Mouse (Mus musculus) forebrain, embryonic 14.5 days (tissue): ENCODE measurements around the gene Vmn1r189. TPM values are rescaled to one million over a fixed set of nuclear protein-coding genes. Genes with fewer than 3 reads are reported as not detected.
"Not testable (repeated sequence)": the region's sequence is repeated elsewhere in the genome, so short reads cannot be mapped to it uniquely, and the experiment has no call there.

Experiments used
- ATAC-seq: fragments of 200-750 bp; cut with Nextera tagmentation; 2 replicates; pipeline ENCODE4 v1.8.0; 2017; ENCODE audit warnings: mild to moderate bottlenecking, moderate library complexity
- DNase-seq: peaks from one replicate; pipeline ENCODE4 v3.0.0-alpha.2; 2015; ENCODE audit warnings: low spot score
- H3K27ac ChIP-seq: fragments of 300-500 bp; sonication (generic); 2 replicates; pipeline ENCODE4 v1.5.1; 2014; ENCODE audit warnings: low read depth, mild to moderate bottlenecking, control low read depth, low read length, moderate library complexity
- H3K27me3 ChIP-seq: fragments of 300-500 bp; sonication (generic); replicated peaks from 2 replicates; pipeline ENCODE4 v1.6.1; 2014; ENCODE audit warnings: low read length, control low read depth, mixed read lengths; ENCODE audit not compliant: control insufficient read depth, insufficient read depth
- H3K36me3 ChIP-seq: fragments of 300-500 bp; sonication (generic); 2 replicates; pipeline ENCODE4 v1.6.1; 2014; ENCODE audit warnings: low read length, control low read depth; ENCODE audit not compliant: control insufficient read depth, insufficient read depth
- H3K4me1 ChIP-seq: fragments of 300-500 bp; sonication (generic); 2 replicates; pipeline ENCODE4 v1.6.1; 2014; ENCODE audit warnings: antibody characterized with exemption, low read length, control low read depth; ENCODE audit not compliant: control insufficient read depth, insufficient read depth
- H3K4me2 ChIP-seq: fragments of 300-500 bp; sonication (generic); 2 replicates; pipeline ENCODE4 v1.6.1; 2014; ENCODE audit warnings: mild to moderate bottlenecking, control low read depth, low read length
- H3K4me3 ChIP-seq: fragments of 300-500 bp; sonication (generic); 2 replicates; pipeline ENCODE4 v1.5.1; 2014; ENCODE audit warnings: low read depth, low read length, control low read depth
- H3K9ac ChIP-seq: fragments of 300-500 bp; sonication (generic); 2 replicates; pipeline ENCODE4 v1.6.1; 2014; ENCODE audit warnings: mild to moderate bottlenecking, low read length, control low read depth, moderate library complexity
- H3K9me3 ChIP-seq: fragments of 300-500 bp; sonication (generic); replicated peaks from 2 replicates; pipeline ENCODE4 v1.6.1; 2016; ENCODE audit warnings: low read length, control low read depth, mixed read lengths; ENCODE audit not compliant: control insufficient read depth
- WGBS: fragments of 180-500 bp; shearing (Covaris S2); extraction: QIAGEN DNeasy Blood & Tissue Kit; methylation state at CpG from one replicate; pipeline ENCODE4 v1.1.7; 2014; 5-methylcytosine and 5-hydroxymethylcytosine counted together
- polyA plus RNA-seq: library from polyadenylated mRNA; unstranded; fragments of >200 nt; fragmentation: Nextera tagmentation; extraction: Ambion mirVana; gene quantifications from 2 replicates; pipeline ENCODE4 v1.2.1, GENCODE M21; 2014

Gene Vmn1r189
- polyA plus RNA-seq, result not detected in 2 replicates

- 73% methylated on average over 2 of the region's 2 CpGs for WGBS
- not testable (repeated sequence) for H3K36me3 ChIP-seq, H3K4me2 ChIP-seq, H3K27me3 ChIP-seq, H3K9me3 ChIP-seq, H3K9ac ChIP-seq, ATAC-seq, DNase-seq, H3K4me3 ChIP-seq, H3K27ac ChIP-seq, H3K4me1 ChIP-seq
Measured at GRCm38 (mm10) chr13:22105724-22106123, at the start of gene Vmn1r189. TSS of gene Vmn1r189 (minus strand) at chr13:22105824.

- not testable (repeated sequence) for H3K36me3 ChIP-seq, H3K9ac ChIP-seq, H3K4me1 ChIP-seq, H3K4me2 ChIP-seq, ATAC-seq, H3K27ac ChIP-seq, DNase-seq, H3K4me3 ChIP-seq, H3K9me3 ChIP-seq, H3K27me3 ChIP-seq
- WGBS, result 81% methylated on average over 5 of the region's 5 CpGs
Measured at GRCm38 (mm10) chr13:22136495-22137293, 31.1 kb upstream of the Vmn1r189 start.

GRCm38 (mm10) chr13:22084140-22084539 is 21.5 kb downstream of the Vmn1r189 start, which contains the start of gene Vmn1r188:
TSS of gene Vmn1r188 (plus strand) at chr13:22084440.
- not testable (repeated sequence) for H3K36me3 ChIP-seq, H3K9me3 ChIP-seq, H3K9ac ChIP-seq, H3K27ac ChIP-seq, H3K4me3 ChIP-seq, H3K27me3 ChIP-seq, H3K4me1 ChIP-seq, DNase-seq, H3K4me2 ChIP-seq, ATAC-seq
- WGBS, result 86% methylated on average over 1 of the region's 1 CpGs

GRCm38 (mm10) chr13:22063468-22063867 is 42.2 kb downstream of the Vmn1r189 start:
- DNase-seq (no peak), ATAC-seq (no peak)
- H3K27ac ChIP-seq, result no peak overlapping the region
- no peak overlapping the region for H3K9ac ChIP-seq
- H3K9me3 ChIP-seq, result no peaks in the 10 kb centered on the region
- no peak overlapping the region for H3K4me3 ChIP-seq
- H3K27me3 ChIP-seq, result no peaks in the 10 kb centered on the region
- H3K36me3 ChIP-seq, result no peaks in the 10 kb centered on the region
- H3K4me2 ChIP-seq, result no peak overlapping the region
- 72% methylated on average over 1 of the region's 1 CpGs for WGBS
- H3K4me1 ChIP-seq, result no peaks in the 10 kb centered on the region

GRCm38 (mm10) chr13:22061422-22061821 is 44.2 kb downstream of the Vmn1r189 start:
- no peaks in the 10 kb centered on the region for H3K27me3 ChIP-seq
- no peak overlapping the region for H3K9ac ChIP-seq
- H3K27ac ChIP-seq, result no peak overlapping the region
- no peak for ATAC-seq
- DNase-seq, result no peak
- H3K9me3 ChIP-seq, result no peaks in the 10 kb centered on the region
- 69% methylated on average over 1 of the region's 1 CpGs for WGBS
- no peaks in the 10 kb centered on the region for H3K4me1 ChIP-seq
- H3K36me3 ChIP-seq, result no peaks in the 10 kb centered on the region
- no peak overlapping the region for H3K4me3 ChIP-seq
- no peak overlapping the region for H3K4me2 ChIP-seq

GRCm38 (mm10) chr13:22053754-22054153 is 51.9 kb downstream of the Vmn1r189 start:
- no peaks in the 10 kb centered on the region for H3K9me3 ChIP-seq
- H3K27ac ChIP-seq, result no peak overlapping the region
- no peak for DNase-seq
- no peak overlapping the region for H3K4me3 ChIP-seq
- H3K36me3 ChIP-seq, result no peaks in the 10 kb centered on the region
- no peaks in the 10 kb centered on the region for H3K27me3 ChIP-seq
- no peak overlapping the region for H3K4me2 ChIP-seq
- H3K9ac ChIP-seq, result no peak overlapping the region
- peaks cover 3% of the 10 kb centered on the region; the same call in 1 of the 2 replicates for H3K4me1 ChIP-seq
- 93% methylated on average over 1 of the region's 1 CpGs for WGBS
- ATAC-seq, result no peak

GRCm38 (mm10) chr13:22051523-22051859 is 54.1 kb downstream of the Vmn1r189 start:
- H3K4me2 ChIP-seq, result peak overlapping the region; percentile 58
- WGBS, result 18% methylated on average over 5 of the region's 5 CpGs

GRCm38 (mm10) chr13:22050591-22051522 is 54.8 kb downstream of the Vmn1r189 start:
- Histone ChIP-seq H3K4me3 (peak overlapping the region; percentile 39), H3K9me3 (no peaks in the 10 kb centered on the region), H3K27ac (peak overlapping the region; percentile 76), H3K27me3 (no peaks in the 10 kb centered on the region), H3K4me1 (peaks cover 3% of the 10 kb centered on the region; the same call in 1 of the 2 replicates), H3K36me3 (no peaks in the 10 kb centered on the region), H3K9ac (peak overlapping the region; percentile 62), H3K4me2 (peak overlapping the region; percentile 58)
- WGBS, result under 1% methylated on average over 51 of the region's 52 CpGs
- ATAC-seq (peak; percentile 95), DNase-seq (peak; percentile 93)

More at GRCm38 (mm10) chr13:22051523-22051859, 54.1 kb downstream of the Vmn1r189 start:
- peak; percentile 37 for ATAC-seq
- Histone ChIP-seq H3K4me3 (peak overlapping the region; percentile 39), H3K9me3 (no peaks in the 10 kb centered on the region), H3K4me1 (peaks cover 3% of the 10 kb centered on the region; the same call in 1 of the 2 replicates), H3K27me3 (no peaks in the 10 kb centered on the region), H3K27ac (peak overlapping the region; percentile 76; the same call in 1 of the 2 replicates), H3K9ac (peak overlapping the region; percentile 62), H3K36me3 (no peaks in the 10 kb centered on the region)
- no peak for DNase-seq
